Mouse (Mus musculus) myocyte (in vitro differentiated cells): Measurements from ENCODE around the gene 9930111J21Rik1. TPM values are rescaled to one million over a fixed set of nuclear protein-coding genes. Genes with fewer than 3 reads are reported as not detected.
A peak's percentile ranks its signal among the peaks of the same experiment; 100 is the strongest.
"Not testable (repeated sequence)": the region's sequence is repeated elsewhere in the genome, so short reads cannot be mapped to it uniquely, and the experiment has no call there.

Source experiments
- H3K27me3 ChIP-seq: one replicate; pipeline ENCODE4 v1.6.1; 2011; ENCODE audit not compliant: control insufficient read depth, insufficient read depth, insufficient read length
- H3K36me3 ChIP-seq: one replicate; pipeline ENCODE4 v1.6.1; 2011; ENCODE audit not compliant: control insufficient read depth, insufficient read depth
- H3K4me2 ChIP-seq: one replicate; pipeline ENCODE4 v1.6.1; 2011; ENCODE audit warnings: low read depth, control low read depth
- H3K4me3 ChIP-seq: one replicate; pipeline ENCODE4 v1.5.1; 2011; ENCODE audit warnings: mild to moderate bottlenecking, control low read depth, moderate library complexity
- H3K79me2 ChIP-seq: one replicate; pipeline ENCODE4 v1.6.1; 2011; ENCODE audit not compliant: control insufficient read depth, insufficient read depth
- H3ac ChIP-seq: one replicate; pipeline ENCODE4 v1.6.1; 2011; ENCODE audit not compliant: control insufficient read depth, insufficient read length
- polyA plus RNA-seq: library from polyadenylated mRNA; unstranded; fragments of >200 nt; fragmentation: generic; extraction: Trizol; gene quantifications from one replicate; pipeline ENCODE4 v1.2.1, GENCODE M21; 2012; ENCODE audit warnings: missing spikeins

Gene 9930111J21Rik1
- 1.1 TPM for polyA plus RNA-seq

DNA sequence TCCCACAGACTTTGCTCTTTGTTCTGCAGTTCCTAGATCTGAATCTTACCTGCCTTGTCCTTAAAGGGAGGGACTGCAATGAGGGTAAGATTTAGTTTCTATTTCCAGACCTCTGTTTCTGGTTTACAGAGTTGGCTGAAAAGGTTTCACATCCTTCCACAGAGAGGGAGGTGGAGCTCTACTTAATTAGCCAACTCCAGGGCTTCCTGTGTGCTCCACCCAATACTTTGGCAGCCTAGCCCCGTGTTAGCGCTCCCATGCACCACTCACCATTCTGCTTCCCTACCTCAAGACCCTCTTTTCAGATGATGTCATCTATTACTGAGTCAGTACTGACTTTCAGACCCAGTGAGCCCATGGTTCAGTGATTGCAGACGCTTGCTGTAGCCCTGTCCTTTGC is at the start of gene 9930111J21Rik1:
TSS of gene 9930111J21Rik1 (minus strand) at position 148 of the 400 bp plus-strand sequence.
- H3K4me3 ChIP-seq, H3K4me2 ChIP-seq, H3K36me3 ChIP-seq, H3K27me3 ChIP-seq, H3ac ChIP-seq, H3K79me2 ChIP-seq: not testable (repeated sequence)

DNA sequence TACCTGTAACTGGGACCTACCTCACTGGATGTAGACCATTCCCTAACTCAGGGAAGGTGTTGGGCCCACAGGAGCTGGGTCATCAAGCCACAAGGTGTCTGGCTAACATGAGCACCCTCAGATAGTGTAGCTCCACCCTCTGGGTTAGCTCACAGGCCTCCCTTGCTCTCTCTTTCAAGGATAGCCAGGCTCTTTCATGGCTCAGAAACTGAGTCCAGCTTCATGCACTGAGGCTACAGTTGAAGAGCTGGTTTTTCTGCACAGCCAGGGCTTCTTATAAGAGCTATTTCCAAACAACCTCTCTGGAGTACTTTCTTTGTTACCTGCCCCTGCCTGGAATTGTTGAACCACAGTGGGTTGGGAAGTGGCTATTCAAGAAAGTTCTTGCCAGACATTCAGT is 32.9 kb upstream of the 9930111J21Rik1 start:
- not testable (repeated sequence) for H3K36me3 ChIP-seq, H3K79me2 ChIP-seq, H3ac ChIP-seq, H3K4me2 ChIP-seq, H3K27me3 ChIP-seq, H3K4me3 ChIP-seq

DNA sequence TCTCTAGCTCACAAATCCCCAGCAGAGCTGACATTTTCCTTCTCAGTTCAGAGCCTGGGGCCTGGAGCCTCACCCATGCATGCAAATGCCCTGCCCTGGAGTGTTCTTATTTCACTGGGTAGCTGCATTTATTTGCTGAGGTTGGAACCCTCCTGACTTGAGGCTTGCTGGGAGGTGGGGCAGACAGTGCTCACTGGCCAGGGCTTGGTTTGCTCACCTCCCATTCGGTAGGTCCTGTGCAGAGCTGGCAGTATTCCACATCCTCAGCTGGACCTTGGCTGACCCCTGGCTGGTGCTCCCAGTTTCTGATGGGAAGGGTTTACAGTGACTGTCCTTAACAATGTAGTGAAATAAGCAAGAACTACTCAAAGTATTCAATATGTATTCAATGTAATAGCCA is 27.6 kb upstream of the 9930111J21Rik1 start:
- H3K4me3 ChIP-seq, H3K36me3 ChIP-seq, H3K27me3 ChIP-seq, H3K79me2 ChIP-seq, H3ac ChIP-seq: not testable (repeated sequence)
- H3K4me2 ChIP-seq: peak overlapping the region; percentile 24

DNA sequence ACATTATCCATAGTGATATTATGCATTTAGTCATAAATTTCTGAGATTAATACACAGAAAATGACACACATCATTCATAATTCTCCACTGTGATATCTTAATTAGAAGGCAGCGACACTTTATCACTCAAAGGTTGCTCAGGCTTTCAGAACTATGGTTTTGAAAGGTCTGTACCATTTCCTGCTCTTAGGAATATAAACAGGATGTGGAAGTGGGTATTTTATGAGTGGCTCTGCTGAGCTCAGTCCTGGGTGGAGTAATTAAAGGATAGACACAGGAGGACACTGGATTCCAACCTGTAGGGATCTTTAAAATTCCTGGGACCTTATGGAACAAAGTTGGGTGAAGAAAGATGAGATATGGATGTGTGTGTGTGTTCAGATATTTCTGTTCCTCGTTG is 27.1 kb upstream of the 9930111J21Rik1 start:
- H3K4me2 ChIP-seq: peak overlapping the region; percentile 24
- H3K27me3 ChIP-seq, H3K4me3 ChIP-seq, H3K36me3 ChIP-seq, H3ac ChIP-seq, H3K79me2 ChIP-seq: not testable (repeated sequence)

DNA sequence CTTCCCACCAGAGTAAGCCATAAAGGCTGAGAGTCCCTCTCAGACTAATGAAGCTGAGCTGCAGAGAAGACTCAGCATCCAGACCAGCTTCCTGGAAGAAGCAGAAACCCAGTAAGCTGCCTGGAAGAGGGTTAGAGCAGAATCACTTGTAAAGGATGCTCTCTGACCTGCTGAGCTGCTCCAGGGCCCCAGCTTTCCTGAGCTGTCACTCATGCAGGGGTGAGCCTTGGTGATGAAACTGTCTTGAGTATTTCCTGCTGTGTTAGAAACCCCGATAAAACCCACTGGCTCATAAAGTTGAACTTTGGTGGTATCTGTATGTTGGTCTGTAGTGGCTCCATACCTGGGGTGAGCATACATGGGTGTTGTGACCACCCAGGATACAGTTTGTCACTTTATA is 21.2 kb upstream of the 9930111J21Rik1 start:
- not testable (repeated sequence) for H3K36me3 ChIP-seq, H3K4me2 ChIP-seq, H3K27me3 ChIP-seq, H3ac ChIP-seq, H3K79me2 ChIP-seq, H3K4me3 ChIP-seq

DNA sequence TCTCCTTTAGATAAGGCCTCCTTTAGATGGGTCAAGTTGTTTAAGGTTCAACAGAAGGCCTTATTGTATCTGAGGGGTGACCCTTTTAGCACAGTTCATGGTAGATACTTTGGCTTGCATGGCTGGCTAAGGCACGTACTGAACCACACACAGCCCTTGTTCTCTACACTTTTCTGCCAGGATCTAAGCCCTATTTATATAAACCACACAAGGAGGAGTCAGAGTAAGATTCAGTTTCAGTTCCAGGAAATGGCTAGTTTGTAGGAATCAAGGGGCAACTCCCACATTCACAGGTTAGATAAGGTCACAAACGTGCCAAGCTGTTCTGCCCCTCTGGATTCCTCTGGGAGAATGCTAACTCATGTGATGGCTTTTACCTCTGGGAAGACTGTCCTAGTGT is 14.8 kb upstream of the 9930111J21Rik1 start, which contains the start of gene Tgtp1:
TSS of gene Tgtp1 (minus strand) at position 155 of the 400 bp plus-strand sequence.
- H3K27me3 ChIP-seq, H3K4me3 ChIP-seq, H3K36me3 ChIP-seq, H3ac ChIP-seq, H3K79me2 ChIP-seq: not testable (repeated sequence)
- peak within 1 kb of the TSS; percentile 44 for H3K4me2 ChIP-seq

DNA sequence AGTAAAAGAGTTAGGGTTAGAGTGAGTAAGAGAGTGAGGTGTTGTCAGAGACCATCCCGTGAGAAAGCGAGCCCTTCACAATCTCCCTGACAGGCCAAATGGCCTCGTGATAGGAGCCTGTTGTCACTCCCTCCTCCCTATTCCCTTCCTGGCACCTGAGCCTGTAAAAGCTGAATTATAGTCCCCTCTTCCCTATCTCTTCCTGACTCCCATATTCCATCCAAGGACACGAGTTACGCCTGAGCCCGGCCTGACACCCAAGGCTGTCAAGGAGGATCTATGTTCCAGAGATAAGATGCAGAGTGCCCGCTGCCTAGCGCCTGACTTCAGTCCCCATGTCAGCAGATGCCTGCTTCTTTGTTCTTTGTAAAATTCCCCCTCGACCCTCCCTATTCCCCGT is 14.1 kb upstream of the 9930111J21Rik1 start:
- not testable (repeated sequence) for H3K36me3 ChIP-seq, H3ac ChIP-seq, H3K4me3 ChIP-seq, H3K4me2 ChIP-seq, H3K79me2 ChIP-seq, H3K27me3 ChIP-seq

DNA sequence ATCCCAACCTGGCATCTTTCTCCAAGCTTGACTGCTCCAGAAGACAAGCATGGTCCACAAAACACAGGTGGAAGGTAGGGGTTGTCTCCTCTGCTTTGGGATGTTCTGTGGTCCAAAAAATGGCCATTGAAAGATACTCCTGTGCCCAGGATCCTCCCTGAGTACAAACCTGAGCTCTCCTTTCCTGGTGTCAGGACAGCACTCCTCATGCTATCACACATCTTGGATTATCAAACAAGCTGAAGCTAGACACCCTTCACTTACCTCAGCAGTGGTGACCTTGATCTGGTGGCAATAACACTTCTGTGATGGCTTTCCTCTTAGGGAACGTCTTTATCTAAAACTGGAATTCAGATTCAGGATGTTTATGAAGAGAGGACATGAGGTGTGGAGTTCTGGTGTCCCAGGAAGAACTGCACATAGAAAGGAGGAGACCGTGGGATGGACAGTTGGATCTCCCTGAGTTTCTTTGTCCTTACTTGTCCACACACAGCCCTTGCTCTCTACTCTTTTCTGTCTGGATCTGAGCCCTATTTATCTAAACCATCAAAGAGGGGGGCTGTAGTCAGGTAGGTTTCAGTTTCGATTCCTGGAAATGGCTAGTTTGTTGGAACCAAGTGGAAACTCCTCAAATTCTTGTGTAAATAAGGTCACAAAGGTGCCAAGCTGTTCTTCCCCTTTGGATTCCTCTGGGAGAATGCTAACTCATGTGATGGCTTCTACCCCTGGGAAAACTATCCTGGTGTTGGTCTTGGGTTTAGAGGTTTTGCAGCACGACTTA is 12.7 kb upstream of the 9930111J21Rik1 start, which contains the start of gene Gm12185:
TSS of gene Gm12185 (minus strand) at position 487 of the 781 bp plus-strand sequence.
- not testable (repeated sequence) for H3K27me3 ChIP-seq, H3K36me3 ChIP-seq, H3K79me2 ChIP-seq, H3K4me3 ChIP-seq, H3ac ChIP-seq
- peak within 1 kb of the TSS; percentile 34 for H3K4me2 ChIP-seq

DNA sequence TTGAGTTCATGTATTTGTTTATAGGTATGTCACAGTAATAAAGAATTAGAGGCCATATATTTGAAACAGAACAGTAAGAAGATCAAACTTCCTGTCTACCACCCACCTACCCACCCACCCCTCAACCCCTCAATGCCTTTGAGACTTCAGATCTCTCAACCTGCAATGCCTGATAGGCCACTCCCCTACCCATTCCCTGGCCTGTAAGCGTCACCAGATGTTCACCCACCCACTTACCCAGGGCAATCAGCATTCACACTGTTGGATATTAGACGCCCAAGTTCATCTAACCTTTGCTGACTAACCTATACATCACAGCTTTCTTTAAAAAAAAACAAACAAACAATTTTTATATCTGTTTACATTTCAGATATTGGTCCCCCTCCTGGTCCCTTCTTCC is 10.8 kb upstream of the 9930111J21Rik1 start:
- H3K79me2 ChIP-seq, H3K36me3 ChIP-seq, H3K4me3 ChIP-seq, H3K4me2 ChIP-seq, H3K27me3 ChIP-seq, H3ac ChIP-seq: not testable (repeated sequence)

DNA sequence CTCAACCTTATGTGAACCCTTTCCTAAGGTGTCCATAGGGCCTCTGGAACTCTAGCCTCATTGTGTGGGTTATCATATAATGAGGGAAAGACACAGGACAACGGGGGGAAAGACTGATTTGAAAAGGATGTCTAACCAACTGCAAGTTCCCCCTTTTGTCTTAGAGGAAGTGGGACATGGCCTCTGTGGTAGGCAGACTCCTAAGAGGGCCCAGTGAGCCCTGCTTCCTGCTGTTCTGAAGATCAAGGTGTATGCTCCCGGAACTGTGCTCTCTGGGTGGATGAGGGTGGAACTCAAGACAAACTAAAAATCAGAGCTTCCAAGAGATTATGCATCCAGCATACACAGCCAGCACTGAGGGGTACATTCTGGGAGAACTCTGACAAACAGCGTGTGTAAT is 9.0 kb upstream of the 9930111J21Rik1 start:
- not testable (repeated sequence) for H3K4me3 ChIP-seq, H3K27me3 ChIP-seq, H3K79me2 ChIP-seq, H3K4me2 ChIP-seq, H3K36me3 ChIP-seq, H3ac ChIP-seq

DNA sequence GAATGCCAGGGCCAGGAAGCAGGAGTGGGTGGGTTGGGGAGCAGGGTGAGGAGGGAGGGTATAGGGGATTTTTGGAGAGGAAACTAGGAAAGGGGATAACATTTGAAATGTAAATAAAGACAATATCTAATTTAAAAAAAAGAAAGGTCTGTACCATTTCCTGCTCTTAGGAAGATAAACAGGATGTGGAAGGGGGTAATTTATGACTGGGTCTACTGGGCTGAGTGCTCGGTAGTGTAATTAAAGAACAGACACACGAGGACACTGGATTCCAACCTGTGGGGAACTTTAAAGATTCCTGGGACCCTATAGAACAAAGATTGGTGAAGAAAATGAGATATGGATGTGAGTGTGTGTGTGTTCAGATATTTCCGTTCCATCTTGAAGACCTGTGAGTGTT is 3.6 kb upstream of the 9930111J21Rik1 start:
- H3K27me3 ChIP-seq, H3ac ChIP-seq, H3K36me3 ChIP-seq, H3K4me2 ChIP-seq, H3K4me3 ChIP-seq, H3K79me2 ChIP-seq: not testable (repeated sequence)

DNA sequence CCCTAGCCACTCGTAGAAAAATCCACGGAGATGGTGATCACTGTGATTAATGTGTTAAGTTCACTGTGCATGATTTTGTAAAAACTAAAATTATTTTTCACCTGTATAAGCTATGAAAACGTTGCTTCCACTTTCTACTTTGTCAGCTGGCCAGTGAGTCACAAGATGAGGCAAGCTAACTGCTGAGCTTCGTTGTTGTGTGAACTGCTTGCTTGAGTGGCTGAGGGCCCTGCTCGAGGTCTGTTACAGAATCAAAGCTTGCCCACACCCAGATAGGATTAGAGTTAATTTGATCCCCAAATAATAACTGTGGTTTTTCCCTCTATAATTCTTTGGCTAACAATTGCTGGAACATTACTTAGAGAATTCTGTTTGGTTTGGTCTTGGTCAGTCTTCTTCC is 854 bp upstream of the 9930111J21Rik1 start:
- not testable (repeated sequence) for H3ac ChIP-seq, H3K4me3 ChIP-seq, H3K27me3 ChIP-seq, H3K79me2 ChIP-seq, H3K36me3 ChIP-seq, H3K4me2 ChIP-seq

DNA sequence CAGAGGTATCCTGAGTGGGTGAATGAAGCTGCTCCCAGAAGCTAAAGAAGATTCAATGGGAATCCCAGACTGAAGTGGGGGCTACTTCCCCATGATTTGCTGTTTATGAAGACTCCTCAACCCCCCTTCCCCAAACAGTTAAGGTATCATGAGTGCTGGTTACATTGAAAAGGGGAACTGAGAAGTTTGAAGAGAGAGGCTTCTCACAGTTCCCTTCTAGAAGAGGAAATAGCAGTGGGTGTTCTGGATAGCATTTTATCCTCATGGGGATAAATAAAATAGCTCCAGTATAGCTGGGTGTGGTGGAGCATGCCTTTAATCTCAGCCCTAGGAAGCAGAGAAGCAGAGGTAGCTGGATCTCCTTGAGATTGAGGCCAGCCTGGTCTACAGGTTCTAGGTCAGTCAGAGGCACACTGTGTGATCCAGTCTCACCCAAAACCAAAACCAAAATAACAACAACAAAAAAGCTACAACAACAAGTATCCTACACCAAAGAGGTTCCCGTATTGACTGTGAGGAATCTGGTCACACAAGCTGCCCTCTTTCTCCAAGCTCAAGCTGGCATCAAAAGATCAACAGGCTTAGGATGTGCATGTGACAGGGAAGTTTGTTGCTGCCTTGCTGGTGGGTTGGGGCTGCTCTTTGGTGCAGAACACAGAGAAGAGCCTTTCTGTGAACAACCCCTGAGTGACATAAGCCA is 808 bp downstream of the 9930111J21Rik1 start, which contains the start of gene Olfr56:
TSS of gene Olfr56 (plus strand) at position 650 of the 700 bp plus-strand sequence.
- H3K79me2 ChIP-seq, H3K4me2 ChIP-seq, H3K4me3 ChIP-seq, H3ac ChIP-seq, H3K27me3 ChIP-seq, H3K36me3 ChIP-seq: not testable (repeated sequence)
